Mouse (Mus musculus): Measurements from ENCODE around the gene Gm49395.

DNA sequence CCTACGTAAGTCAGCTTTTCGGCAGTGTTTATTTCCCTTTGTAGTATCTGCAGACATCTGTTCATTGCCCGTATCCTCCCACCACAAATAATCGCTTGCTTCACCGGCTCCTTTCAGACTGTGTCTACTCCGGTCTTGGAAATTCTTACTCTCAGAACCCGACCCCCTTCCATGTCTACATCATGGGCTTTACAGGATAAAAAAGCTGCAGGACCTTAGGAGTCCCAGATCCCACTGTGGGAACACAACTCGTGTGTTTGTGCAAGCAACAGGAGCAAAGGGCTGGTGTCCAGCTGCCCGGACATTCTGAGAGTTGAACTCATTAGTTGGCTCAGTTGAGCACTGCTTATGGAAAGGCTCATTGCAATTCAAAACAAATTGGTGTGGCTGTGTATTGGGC lies 46.9 kb downstream of the Gm49395 start:
- TF ChIP-seq MEF2A (IDR thresholded peaks at IDR 0.05; ENCODE audit: borderline replicate concordance, low read depth, low read length), result no peak
- TF ChIP-seq CTCF (conservative IDR thresholded peaks at IDR 0.05 in 1 of 2, IDR thresholded peaks at IDR 0.05 in 1 of 2; ENCODE audit: low read depth in 2 of 2, low read length in 2 of 2), result no peak
- TF ChIP-seq TCF12 (IDR thresholded peaks at IDR 0.05; ENCODE audit: low read depth, low read length), result no peak
- TF ChIP-seq POLR2A (IDR thresholded peaks at IDR 0.05; ENCODE audit: low read depth, low read length), result no peak
- TF ChIP-seq MAZ (IDR thresholded peaks at IDR 0.05; ENCODE audit: low read depth, low read length), result no peak
- TF ChIP-seq UBTF (IDR thresholded peaks at IDR 0.05; ENCODE audit: low read depth, low read length), result no peak
- no peak for TF ChIP-seq SMC3 (IDR thresholded peaks at IDR 0.05; ENCODE audit: low read depth, low read length)
- TF ChIP-seq ELF1 (IDR thresholded peaks at IDR 0.05; ENCODE audit: low read depth, low read length), result no peak
- no peak for TF ChIP-seq KAT2A (IDR thresholded peaks at IDR 0.05; ENCODE audit: insufficient replicate concordance, low read length)
- TF ChIP-seq EP300 (IDR thresholded peaks at IDR 0.05; ENCODE audit: low read length), result no peak
- TF ChIP-seq SIN3A (IDR thresholded peaks at IDR 0.05; ENCODE audit: low read length), result no peak
- no peak for TF ChIP-seq ZKSCAN1 (IDR thresholded peaks at IDR 0.05; ENCODE audit: borderline replicate concordance, low read depth, low read length)
